Mouse (Mus musculus) left cerebral cortex, postnatal 14 days (tissue): ENCODE results near the gene Abat. TPM values are rescaled to one million over a fixed set of nuclear protein-coding genes. Genes with fewer than 3 reads are reported as not detected.

ENCODE experiments used
- DNase-seq, 2 experiments: peaks; one replicate each; pipeline ENCODE4 v3.0.0; 2021 to 2022; ENCODE audit warnings: low spot score in 2 of 2, mixed read lengths in 1 of 2
- intact Hi-C: fragments of 180-260 bp; cut with DNase I; formaldehyde crosslinking; loops from one replicate; pipeline ENCODE4 v1.15.1; 2025
- total RNA-seq, 2 experiments: library from RNA; stranded (reverse); gene quantifications; 2 replicates each; pipeline ENCODE4 v1.2.3; 2021

Abat gene
- total RNA-seq, 2 experiments from 2014 or later, result 171 to 179 TPM

GRCm38 (mm10) chr16:8566115-8566711 lies 53.0 kb downstream of the Abat start:
- intact Hi-C loops, result no loop called here
- peak; percentile 12 to 19 for DNase-seq

GRCm38 (mm10) chr16:8568881-8569280 lies 55.7 kb downstream of the Abat start:
- intact Hi-C loops, result no loop called here
- no peak for DNase-seq

GRCm38 (mm10) chr16:8570336-8570735 lies 57.1 kb downstream of the Abat start:
- intact Hi-C loops, result no loop called here
- DNase-seq, result no peak

GRCm38 (mm10) chr16:8570901-8571615 lies 57.8 kb downstream of the Abat start:
- no peak for DNase-seq
- intact Hi-C loops, result no loop called here

- intact Hi-C loops, result no loop called here
Observed at GRCm38 (mm10) chr16:8573041-8573440, 59.8 kb downstream of the Abat start.

GRCm38 (mm10) chr16:8573751-8574150 lies 60.5 kb downstream of the Abat start:
- DNase-seq, result no peak
- intact Hi-C loops, result no loop called here

More at GRCm38 (mm10) chr16:8573041-8573440, 59.8 kb downstream of the Abat start:
- DNase-seq, result no peak

- no peak for DNase-seq
- intact Hi-C loops, result no loop called here
Observed at GRCm38 (mm10) chr16:8574316-8574715, 61.1 kb downstream of the Abat start.

- intact Hi-C loops, result no loop called here
- DNase-seq, result no peak
Observed at GRCm38 (mm10) chr16:8576111-8576510, 62.9 kb downstream of the Abat start.

- intact Hi-C loops, result no loop called here
- no peak for DNase-seq
Observed at GRCm38 (mm10) chr16:8576901-8577300, 63.7 kb downstream of the Abat start.

GRCm38 (mm10) chr16:8578326-8578725 lies 65.1 kb downstream of the Abat start:
- no peak for DNase-seq
- intact Hi-C loops, result no loop called here

- DNase-seq, result no peak
- intact Hi-C loops, result no loop called here
Observed at GRCm38 (mm10) chr16:8579546-8579945, 66.3 kb downstream of the Abat start.

GRCm38 (mm10) chr16:8581661-8582239 lies 68.5 kb downstream of the Abat start:
- intact Hi-C loops, result no loop called here
- no peak for DNase-seq

GRCm38 (mm10) chr16:8582579-8583295 lies 69.5 kb downstream of the Abat start:
- DNase-seq, result peak in 1 of 2 experiments; percentile 19
- intact Hi-C loops, result no loop called here

GRCm38 (mm10) chr16:8584248-8584647 lies 71.0 kb downstream of the Abat start:
- no peak for DNase-seq
- intact Hi-C loops, result no loop called here

- intact Hi-C loops, result no loop called here
- no peak for DNase-seq
Observed at GRCm38 (mm10) chr16:8585056-8585455, 71.8 kb downstream of the Abat start.

- intact Hi-C loops, result no loop called here
- peak; percentile 69 to 75 for DNase-seq
Observed at GRCm38 (mm10) chr16:8595411-8595810, 82.2 kb downstream of the Abat start.

GRCm38 (mm10) chr16:8596336-8596735 lies 83.1 kb downstream of the Abat start:
- peak; percentile 46 to 76 for DNase-seq

GRCm38 (mm10) chr16:8597516-8597915 lies 84.3 kb downstream of the Abat start:
- DNase-seq, result no peak
- intact Hi-C loops, result no loop called here

More at GRCm38 (mm10) chr16:8596336-8596735, 83.1 kb downstream of the Abat start:
- intact Hi-C loops, result no loop called here

- DNase-seq, result no peak
- intact Hi-C loops, result no loop called here
Observed at GRCm38 (mm10) chr16:8603789-8604188, 90.6 kb downstream of the Abat start.

- no peak for DNase-seq
- intact Hi-C loops, result no loop called here
Observed at GRCm38 (mm10) chr16:8610397-8610796, 97.2 kb downstream of the Abat start.
